Mouse (Mus musculus): ENCODE results near the gene Hoxb1. TPM values are rescaled to one million over a fixed set of nuclear protein-coding genes. Genes with fewer than 3 reads are reported as not detected.

Gene Hoxb1
- total RNA-seq (2014; fragmentation: Nextera tagmentation), result not detected in 2 replicates
- not detected in 2 replicates for total RNA-seq (2017)

- no peak for ATAC-seq (replicated peaks; ENCODE audit: poor library complexity, severe bottlenecking)
Measured at GRCm38 (mm10) chr11:96365441-96366091, at the start of gene Hoxb1. Hoxb1 (plus strand) TSS chr11:96365752.

- no peak for ATAC-seq (replicated peaks; ENCODE audit: poor library complexity, severe bottlenecking)
Measured at GRCm38 (mm10) chr11:96316696-96317607, 48.6 kb upstream of the Hoxb1 start.

- ATAC-seq (replicated peaks; ENCODE audit: poor library complexity, severe bottlenecking), result peak; percentile 56
Measured at GRCm38 (mm10) chr11:96317608-96318367, 47.8 kb upstream of the Hoxb1 start, which contains the start of gene Hoxb4. Hoxb4 (plus strand) TSS chr11:96318267.

- ATAC-seq (replicated peaks; ENCODE audit: poor library complexity, severe bottlenecking), result peak; percentile 68
Measured at GRCm38 (mm10) chr11:96318368-96319070, 47.0 kb upstream of the Hoxb1 start.

GRCm38 (mm10) chr11:96319071-96319902 is 46.3 kb upstream of the Hoxb1 start:
- no peak for ATAC-seq (replicated peaks; ENCODE audit: poor library complexity, severe bottlenecking)

GRCm38 (mm10) chr11:96319910-96320309 is 45.6 kb upstream of the Hoxb1 start:
- peak; percentile 42 for ATAC-seq (replicated peaks; ENCODE audit: poor library complexity, severe bottlenecking)

GRCm38 (mm10) chr11:96320688-96321087 is 44.9 kb upstream of the Hoxb1 start:
- ATAC-seq (replicated peaks; ENCODE audit: poor library complexity, severe bottlenecking), result no peak

GRCm38 (mm10) chr11:96321846-96322245 is 43.7 kb upstream of the Hoxb1 start:
- ATAC-seq (replicated peaks; ENCODE audit: poor library complexity, severe bottlenecking), result no peak

GRCm38 (mm10) chr11:96322738-96323137 is 42.8 kb upstream of the Hoxb1 start:
- ATAC-seq (replicated peaks; ENCODE audit: poor library complexity, severe bottlenecking), result no peak

GRCm38 (mm10) chr11:96323154-96323553 is 42.4 kb upstream of the Hoxb1 start, which contains the start of gene Hoxb3:
Hoxb3 (plus strand) TSS chr11:96323326.
- no peak for ATAC-seq (replicated peaks; ENCODE audit: poor library complexity, severe bottlenecking)

GRCm38 (mm10) chr11:96324125-96324524 is 41.4 kb upstream of the Hoxb1 start:
- ATAC-seq (replicated peaks; ENCODE audit: poor library complexity, severe bottlenecking), result no peak

GRCm38 (mm10) chr11:96324965-96325364 is 40.6 kb upstream of the Hoxb1 start:
- no peak for ATAC-seq (replicated peaks; ENCODE audit: poor library complexity, severe bottlenecking)

GRCm38 (mm10) chr11:96325747-96326212 is 39.8 kb upstream of the Hoxb1 start:
- no peak for ATAC-seq (replicated peaks; ENCODE audit: poor library complexity, severe bottlenecking)

- ATAC-seq (replicated peaks; ENCODE audit: poor library complexity, severe bottlenecking), result no peak
Measured at GRCm38 (mm10) chr11:96326705-96327104, 38.8 kb upstream of the Hoxb1 start.

- no peak for ATAC-seq (replicated peaks; ENCODE audit: poor library complexity, severe bottlenecking)
Measured at GRCm38 (mm10) chr11:96327122-96327521, 38.4 kb upstream of the Hoxb1 start.

GRCm38 (mm10) chr11:96327750-96328149 is 37.8 kb upstream of the Hoxb1 start:
- no peak for ATAC-seq (replicated peaks; ENCODE audit: poor library complexity, severe bottlenecking)

GRCm38 (mm10) chr11:96328605-96329004 is 36.9 kb upstream of the Hoxb1 start:
- ATAC-seq (replicated peaks; ENCODE audit: poor library complexity, severe bottlenecking), result no peak

GRCm38 (mm10) chr11:96332105-96332504 is 33.4 kb upstream of the Hoxb1 start:
- ATAC-seq (replicated peaks; ENCODE audit: poor library complexity, severe bottlenecking), result 0 out of 2 replicates have a peak, but pooled peaks have one; percentile 7

GRCm38 (mm10) chr11:96332618-96333032 is 32.9 kb upstream of the Hoxb1 start:
- no peak; the same call in 1 of the 2 replicates for ATAC-seq (replicated peaks; ENCODE audit: poor library complexity, severe bottlenecking)

Measured in granulocyte monocyte progenitor cell, adult 5-6 weeks (primary cell).